Mouse (Mus musculus) 3T3-L1 (cell line): Measurements from ENCODE around the gene Dennd6b.

Experiments
- DNase-seq: peaks from one replicate; pipeline ENCODE4 v3.0.0-alpha.2; 2015; ENCODE audit warnings: low read depth, low spot score

The Dennd6b gene

DNA sequence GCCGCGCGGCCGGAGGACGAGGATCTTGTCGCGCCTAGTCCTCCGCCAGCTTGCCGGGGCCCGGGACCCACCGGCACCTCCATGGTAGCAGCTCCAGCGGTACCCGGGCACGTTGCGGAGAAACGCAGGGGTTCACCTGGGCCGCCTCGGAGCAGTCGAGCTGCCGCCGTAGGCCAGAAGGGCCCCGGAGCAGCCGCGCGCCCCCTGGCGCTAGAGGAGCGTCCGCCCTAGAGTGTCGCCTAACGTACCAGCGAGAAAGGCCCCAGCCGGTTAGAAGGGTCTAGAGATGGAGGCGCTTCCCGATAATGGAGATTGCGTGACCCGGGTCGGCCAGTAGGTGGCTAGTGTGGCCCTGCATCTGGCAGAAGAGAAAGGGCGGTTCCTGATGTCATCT, at the start of gene Dennd6b:
Gene Dennd6b (minus strand): TSS at position 184 of the 394 bp plus-strand sequence.
- peak; percentile 97 for DNase-seq

- peak; percentile 36 for DNase-seq
Observed at GRCm38 (mm10) chr15:89241025-89241424, 44.7 kb upstream of the Dennd6b start.

DNA sequence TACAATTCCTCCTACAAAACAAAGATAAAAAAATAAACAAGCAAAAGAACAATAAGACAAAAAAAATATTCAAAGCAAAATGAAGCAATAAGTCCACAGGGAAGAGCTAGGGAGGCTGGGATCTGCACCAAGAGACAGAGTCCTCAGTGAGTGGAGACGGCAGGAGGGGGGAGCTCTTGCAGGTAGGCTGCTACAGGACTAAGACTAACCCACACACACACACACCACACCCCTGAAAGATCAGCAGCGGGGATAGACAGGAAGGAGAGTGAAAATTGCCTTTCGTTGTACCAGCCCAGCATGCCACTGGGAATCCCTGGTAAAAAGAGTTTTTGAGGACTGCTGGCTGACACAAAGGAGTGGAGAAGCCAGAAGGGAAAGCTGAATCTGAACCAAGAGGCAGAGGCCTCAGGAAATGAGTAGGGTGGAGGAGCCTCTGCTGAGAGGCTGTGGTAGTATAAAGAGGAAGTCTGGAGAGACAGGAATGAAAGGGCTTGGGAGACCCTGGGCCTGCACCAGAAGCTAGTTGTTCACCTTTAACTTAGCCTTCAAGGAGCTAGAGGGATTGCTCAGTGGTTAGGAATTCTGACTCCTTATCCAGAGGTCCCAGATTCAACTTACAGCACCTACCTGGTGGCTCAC, 43.6 kb upstream of the Dennd6b start:
- DNase-seq = no peak

GRCm38 (mm10) chr15:89234052-89234451, 37.8 kb upstream of the Dennd6b start:
- DNase-seq = no peak

DNA sequence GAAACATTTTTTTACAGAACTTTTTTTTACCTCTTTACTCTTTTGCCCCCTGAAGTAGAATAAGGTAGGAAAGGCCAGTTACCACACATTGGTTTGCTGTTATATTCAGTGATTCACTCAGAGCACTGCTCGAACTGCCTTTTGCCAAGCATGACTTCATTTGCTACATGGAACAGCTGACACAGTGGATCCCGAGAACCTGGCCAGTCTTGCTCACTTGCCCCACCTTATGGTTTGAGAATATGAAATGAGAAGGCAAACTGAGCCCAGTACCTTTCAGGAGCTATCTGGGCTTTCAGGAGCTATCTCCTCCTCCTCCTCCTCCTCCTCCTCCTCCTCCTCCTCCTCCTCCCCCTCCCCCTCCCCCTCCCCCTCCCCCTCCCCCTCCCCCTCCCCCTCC, 37.3 kb upstream of the Dennd6b start:
- DNase-seq = peak; percentile 71

DNA sequence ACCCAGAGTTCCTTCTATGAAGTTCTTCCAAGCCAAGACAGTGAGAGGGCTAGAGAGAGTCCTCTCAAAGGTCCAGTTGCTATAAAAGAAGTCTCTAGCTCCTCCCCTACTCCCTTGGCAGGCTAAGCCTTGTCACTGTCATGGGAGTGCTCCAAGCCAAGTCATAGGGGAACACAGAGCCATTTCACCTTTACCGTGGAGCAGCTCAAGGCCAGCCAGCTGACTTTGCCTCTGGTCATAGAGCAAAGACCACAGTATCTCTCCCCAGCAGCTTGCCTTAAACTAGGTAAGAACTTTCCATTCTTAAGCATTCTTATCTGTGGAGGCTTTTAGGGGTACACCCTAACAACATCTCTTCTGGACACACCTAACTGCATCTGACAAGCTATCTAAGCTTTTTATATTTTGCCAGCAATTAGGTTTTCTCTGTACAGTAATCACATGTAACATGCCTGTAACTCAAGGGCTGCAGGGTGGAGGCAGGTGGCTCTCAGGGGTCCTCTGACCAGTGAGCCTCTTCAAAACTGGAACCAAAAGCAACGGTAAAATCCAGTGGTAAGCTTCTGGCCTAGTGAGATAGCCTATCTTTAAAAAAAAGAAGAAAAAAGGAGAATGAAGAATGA, 19.4 kb upstream of the Dennd6b start:
- DNase-seq = no peak

GRCm38 (mm10) chr15:89214953-89215352, 18.7 kb upstream of the Dennd6b start:
- no peak for DNase-seq

GRCm38 (mm10) chr15:89213517-89213916, 17.2 kb upstream of the Dennd6b start:
- no peak for DNase-seq

GRCm38 (mm10) chr15:89212495-89212894, 16.2 kb upstream of the Dennd6b start:
- no peak for DNase-seq

DNA sequence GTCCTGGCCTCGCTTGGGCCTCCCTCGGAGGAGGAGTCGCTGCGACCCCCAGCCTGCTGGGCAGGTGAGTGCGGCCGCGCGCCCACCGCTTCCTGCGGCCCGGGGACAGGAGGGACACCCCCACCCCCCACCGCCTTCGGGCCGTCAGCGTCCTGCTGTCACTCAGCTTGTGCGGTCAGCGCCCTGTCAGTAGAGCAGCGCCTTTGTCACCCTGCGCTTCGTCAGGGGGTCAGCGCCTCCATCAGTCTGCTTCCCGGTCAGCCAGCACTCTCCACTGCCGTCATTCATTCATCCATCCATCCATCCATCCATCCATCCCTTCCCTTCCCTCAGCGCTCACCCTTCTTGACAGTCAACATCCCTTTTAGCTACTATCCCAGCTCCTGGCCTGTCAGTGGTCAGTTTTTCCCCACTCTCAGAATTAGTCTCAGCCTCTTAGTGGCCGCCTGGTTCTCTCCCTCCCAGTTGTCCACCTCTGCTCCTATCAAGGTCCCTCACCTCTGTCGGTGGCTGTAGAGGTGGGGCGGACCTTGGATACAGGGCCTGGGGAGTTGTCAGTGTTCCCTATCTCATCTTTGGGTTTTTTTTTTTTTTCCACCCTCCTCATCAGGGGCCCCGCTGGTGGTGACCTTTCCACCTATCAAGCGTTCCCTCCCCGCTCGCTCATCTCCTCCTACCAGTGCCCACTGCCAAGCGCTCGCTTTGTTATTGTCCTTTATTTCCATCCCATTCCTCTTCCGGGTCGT, 15.6 kb upstream of the Dennd6b start:
- DNase-seq = peak; percentile 31

- peak; percentile 66 for DNase-seq
Observed at GRCm38 (mm10) chr15:89210915-89211715, 14.8 kb upstream of the Dennd6b start, which contains the start of gene Ppp6r2. TSS of gene Ppp6r2 (plus strand) at chr15:89211553.

DNA sequence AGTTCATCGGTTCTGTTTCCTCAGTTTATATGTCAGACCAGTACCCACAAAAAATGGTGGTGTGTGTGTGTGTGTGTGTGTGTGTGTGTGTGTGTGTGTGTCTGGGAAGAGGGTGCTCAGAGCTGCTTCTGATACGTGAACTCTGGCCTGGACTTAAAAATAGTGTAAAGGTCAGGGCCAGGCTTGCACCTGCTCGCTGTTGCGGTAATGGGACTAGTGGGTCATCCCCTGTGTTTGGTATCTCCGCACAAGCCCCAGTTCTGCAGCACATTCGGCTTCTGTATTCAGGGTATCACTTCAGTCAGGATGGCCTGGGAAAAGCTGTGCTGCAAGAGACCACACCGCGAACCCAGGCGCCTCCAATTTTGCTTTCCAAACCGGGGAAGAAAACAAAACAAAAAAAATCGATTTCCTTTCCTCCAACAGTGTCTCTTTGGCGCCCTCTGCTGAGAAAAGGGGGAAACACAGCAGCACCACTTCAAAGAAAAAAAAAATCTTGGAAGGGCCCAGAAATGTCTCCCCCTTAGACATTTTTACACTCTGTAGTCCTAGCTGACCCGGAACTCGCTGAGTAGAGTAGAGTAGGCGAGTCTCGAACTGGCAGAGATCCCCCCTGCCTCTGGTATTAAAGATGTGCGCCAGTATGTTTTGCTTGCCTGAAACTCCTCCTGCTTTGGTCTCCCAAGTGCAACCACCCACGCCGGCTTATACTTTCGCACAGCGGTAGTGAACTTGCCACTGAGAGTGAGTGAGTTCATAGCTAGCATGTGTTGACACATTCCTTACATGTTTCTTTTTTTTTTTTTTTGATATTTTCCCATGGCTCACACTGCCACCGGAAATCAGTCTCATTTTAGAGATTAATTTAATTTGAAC, 13.8 kb upstream of the Dennd6b start:
- peak; percentile 90 for DNase-seq

GRCm38 (mm10) chr15:89207457-89207856, 11.2 kb upstream of the Dennd6b start:
- no peak for DNase-seq

DNA sequence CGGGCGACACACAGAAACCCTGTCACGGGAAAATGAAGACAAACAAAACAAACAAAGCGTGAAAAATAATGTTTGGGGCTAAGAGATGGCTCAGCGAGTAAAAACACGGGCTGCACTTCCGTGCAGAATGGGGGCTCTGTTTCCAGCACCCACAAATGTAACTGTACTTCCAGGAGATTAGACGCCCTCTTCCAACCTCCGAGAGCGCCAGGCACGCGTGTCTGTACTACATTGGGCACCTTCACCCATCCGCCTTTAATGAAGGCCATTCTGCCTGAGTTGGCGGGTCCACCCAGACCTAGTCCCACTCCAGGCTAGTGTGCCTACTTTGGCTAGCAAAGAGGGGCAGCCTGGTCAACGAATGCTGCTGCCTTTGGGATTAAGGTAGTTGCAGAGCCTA, 760 bp upstream of the Dennd6b start:
- DNase-seq = no peak

DNA sequence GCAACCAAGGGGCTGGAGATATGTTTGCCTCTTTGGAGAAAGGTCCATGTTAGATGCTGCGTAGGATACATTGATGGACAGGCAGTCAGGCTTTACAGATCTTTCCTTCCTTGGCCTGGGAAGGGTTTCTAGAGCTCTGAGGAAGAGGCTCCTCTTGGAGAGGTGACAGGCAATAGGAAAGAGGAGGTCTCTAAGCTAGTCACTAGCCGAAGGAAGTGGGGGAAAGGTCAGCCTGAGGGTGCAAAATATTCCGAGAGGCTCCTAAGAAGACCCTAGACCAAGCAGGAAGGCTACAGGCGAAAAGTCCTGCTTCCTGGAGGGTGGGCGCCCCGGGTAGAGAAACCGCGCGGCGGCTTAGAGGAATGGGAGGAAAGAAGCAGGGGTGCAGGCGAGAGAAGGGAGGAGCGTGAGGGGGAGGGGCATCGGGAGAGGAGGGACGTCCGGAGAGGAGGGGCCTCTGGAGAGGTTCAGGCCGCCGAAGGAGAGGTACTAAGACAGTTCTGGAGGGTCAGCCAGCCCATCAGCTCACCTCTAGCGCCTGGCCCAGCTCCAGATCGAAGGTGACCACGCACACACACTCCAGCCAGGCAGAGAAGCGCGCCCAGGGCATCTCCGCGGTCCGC, 495 bp downstream of the Dennd6b start:
- peak; percentile 88 for DNase-seq

GRCm38 (mm10) chr15:89195261-89195681, 1.0 kb downstream of the Dennd6b start:
- DNase-seq = peak; percentile 42

GRCm38 (mm10) chr15:89184937-89185227, 11.4 kb downstream of the Dennd6b start:
- no peak for DNase-seq

GRCm38 (mm10) chr15:89184141-89184936, 12.0 kb downstream of the Dennd6b start:
- no peak for DNase-seq

- DNase-seq = no peak
Observed at GRCm38 (mm10) chr15:89182842-89183241, 13.5 kb downstream of the Dennd6b start.

GRCm38 (mm10) chr15:89182328-89182741, 14.0 kb downstream of the Dennd6b start:
- DNase-seq = peak; percentile 54
